Mouse (Mus musculus) myocyte (in vitro differentiated cells): ENCODE measurements at regions not wholly inside any gene's neighbourhood (a gene's known extent, or its start where the extent isn't known, plus 50 kb on each side); places are given as distances from the start of the nearest gene placed in this dataset.

ENCODE experiments used
- H3K27me3 ChIP-seq: one replicate; pipeline ENCODE4 v1.6.1; 2011; ENCODE audit not compliant: control insufficient read depth, insufficient read depth, insufficient read length
- H3K36me3 ChIP-seq: one replicate; pipeline ENCODE4 v1.6.1; 2011; ENCODE audit not compliant: control insufficient read depth, insufficient read depth
- H3K4me2 ChIP-seq: one replicate; pipeline ENCODE4 v1.6.1; 2011; ENCODE audit warnings: low read depth, control low read depth
- H3K4me3 ChIP-seq: one replicate; pipeline ENCODE4 v1.5.1; 2011; ENCODE audit warnings: mild to moderate bottlenecking, control low read depth, moderate library complexity
- H3K79me2 ChIP-seq: one replicate; pipeline ENCODE4 v1.6.1; 2011; ENCODE audit not compliant: control insufficient read depth, insufficient read depth
- H3ac ChIP-seq: one replicate; pipeline ENCODE4 v1.6.1; 2011; ENCODE audit not compliant: control insufficient read depth, insufficient read length
- CEBPB ChIP-seq: IDR thresholded peaks from 2 replicates; pipeline ENCODE4 v1.6.1; 2011; ENCODE audit warnings: mild to moderate bottlenecking, moderate library complexity; ENCODE audit not compliant: poor library complexity, insufficient read depth, severe bottlenecking
- E2F4 ChIP-seq: IDR thresholded peaks from one replicate; pipeline ENCODE4 v1.6.1; 2011; ENCODE audit warnings: mild to moderate bottlenecking, control low read depth, moderate library complexity; ENCODE audit not compliant: insufficient read depth
- MAX ChIP-seq: IDR thresholded peaks from one replicate; pipeline ENCODE4 v1.6.1; 2011; ENCODE audit warnings: low read depth, mild to moderate bottlenecking, control low read depth
- MYOD1 ChIP-seq, 3 experiments: IDR thresholded peaks; one replicate each; pipeline ENCODE4 v1.6.1; 2011; ENCODE audit warnings: control low read depth in 2 of 3, low read depth in 2 of 3, mild to moderate bottlenecking in 2 of 3, moderate library complexity in 1 of 3; ENCODE audit not compliant: insufficient read length in 2 of 3, control insufficient read depth in 1 of 3
- MYOG ChIP-seq, 3 experiments: IDR thresholded peaks; one replicate each; pipeline ENCODE4 v1.6.1; 2011; ENCODE audit warnings: control low read depth in 2 of 3, low read depth in 2 of 3, mild to moderate bottlenecking in 2 of 3; ENCODE audit not compliant: insufficient read length in 2 of 3, control insufficient read depth in 1 of 3, insufficient read depth in 1 of 3
- POLR2A ChIP-seq: IDR thresholded peaks from one replicate; pipeline ENCODE4 v1.6.1; 2011; ENCODE audit warnings: low read depth, mild to moderate bottlenecking, control low read depth, moderate library complexity; ENCODE audit not compliant: insufficient read length
- POLR2AphosphoS2 ChIP-seq: IDR thresholded peaks from one replicate; pipeline ENCODE4 v1.6.1; 2011; ENCODE audit warnings: low read depth, control low read depth; ENCODE audit not compliant: insufficient read length
- REST ChIP-seq: IDR thresholded peaks from one replicate; pipeline ENCODE4 v1.6.1; 2011; ENCODE audit warnings: mild to moderate bottlenecking, control low read depth, moderate library complexity; ENCODE audit not compliant: insufficient read depth, insufficient read length
- SRF ChIP-seq: IDR thresholded peaks from one replicate; pipeline ENCODE4 v1.6.1; 2011; ENCODE audit warnings: low read depth; ENCODE audit not compliant: control insufficient read depth, insufficient read length
- TCF12 ChIP-seq: IDR thresholded peaks from one replicate; pipeline ENCODE4 v1.6.1; 2011; ENCODE audit warnings: mild to moderate bottlenecking, control low read depth; ENCODE audit not compliant: poor library complexity, insufficient read depth, severe bottlenecking
- TCF3 ChIP-seq: IDR thresholded peaks from one replicate; pipeline ENCODE4 v1.6.1; 2011; ENCODE audit warnings: low read depth, control low read depth; ENCODE audit not compliant: insufficient read length
- USF1 ChIP-seq: IDR thresholded peaks from one replicate; pipeline ENCODE4 v1.6.1; 2011; ENCODE audit warnings: low read depth, mild to moderate bottlenecking, control low read depth, moderate library complexity

DNA sequence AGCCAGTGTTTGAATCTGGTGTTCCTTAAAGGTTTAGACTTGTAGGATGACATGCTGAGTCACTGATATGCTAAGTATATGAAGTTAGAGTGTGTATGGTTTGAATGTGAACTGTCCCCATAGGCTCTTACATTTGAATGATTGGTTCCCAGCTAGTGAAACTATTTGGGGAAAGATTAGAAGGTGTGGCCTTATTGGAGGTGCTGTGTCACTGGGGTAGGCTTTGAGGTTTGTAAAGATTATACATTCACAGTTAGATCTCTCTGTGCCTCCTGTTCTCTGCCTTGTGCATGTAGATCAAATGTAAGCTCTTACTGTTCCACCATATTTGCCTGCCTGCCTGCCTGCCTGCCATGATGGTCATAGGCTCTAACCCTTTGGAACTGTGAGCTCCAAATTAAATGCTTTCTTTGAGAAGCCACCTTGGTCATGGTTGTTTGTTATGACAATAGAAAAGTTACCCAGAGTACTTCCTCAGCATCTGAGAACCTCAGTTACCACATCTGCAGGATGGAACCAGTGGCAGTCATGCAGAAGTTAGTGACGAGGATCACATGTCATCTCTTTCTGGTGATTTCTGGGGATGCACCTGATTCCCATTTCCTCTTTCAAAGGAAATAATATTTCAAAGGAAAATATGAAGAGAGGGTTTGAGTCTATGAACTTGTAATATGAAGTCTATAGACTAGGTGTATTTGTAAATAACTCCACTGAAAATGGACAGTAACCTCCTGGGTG lies 94.7 kb upstream of the Trib2 start:
- TF ChIP-seq E2F4 (no peak), MYOD1 (IDR thresholded peaks at IDR 0.05; ENCODE audit: control insufficient read depth in 1 of 3, insufficient read length in 2 of 3, low read depth in 2 of 3) (no peak), POLR2A (no peak), CEBPB (no peak), MYOG (IDR thresholded peaks at IDR 0.05; ENCODE audit: control insufficient read depth in 1 of 3, insufficient read depth in 1 of 3, insufficient read length in 2 of 3, low read depth in 2 of 3) (no peak), TCF3 (no peak), MAX (no peak), REST (no peak), USF1 (no peak), POLR2AphosphoS2 (no peak), TCF12 (no peak), SRF (no peak)
- no peak overlapping the region for H3ac ChIP-seq
- H3K4me2 ChIP-seq, result no peak overlapping the region
- H3K36me3 ChIP-seq, result no peaks in the 10 kb centered on the region
- no peaks in the 10 kb centered on the region for H3K79me2 ChIP-seq
- H3K4me3 ChIP-seq, result no peak overlapping the region
- no peaks in the 10 kb centered on the region for H3K27me3 ChIP-seq

DNA sequence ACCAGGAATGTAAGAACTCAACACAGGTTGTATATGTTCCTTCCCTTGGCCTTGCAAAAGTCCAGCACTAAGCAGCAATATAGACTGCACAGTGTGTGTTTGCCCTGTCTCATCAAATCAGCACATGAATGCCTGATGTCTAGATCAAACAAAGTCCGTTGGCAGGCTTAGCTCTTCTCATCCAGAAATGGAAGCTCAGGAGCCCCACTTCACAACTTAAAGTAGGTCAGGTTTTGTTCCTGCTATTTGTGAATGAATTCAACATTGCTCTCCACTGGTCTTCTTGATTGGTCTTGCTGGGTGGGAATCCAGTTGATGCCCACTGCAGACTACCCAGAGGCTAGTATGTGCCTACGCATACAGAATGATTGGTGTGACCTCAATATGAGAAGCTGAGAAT lies 80.8 kb upstream of the Trib2 start:
- TF ChIP-seq CEBPB, result no peak
- TF ChIP-seq POLR2AphosphoS2, result no peak
- no peak for TF ChIP-seq USF1
- no peak for TF ChIP-seq POLR2A
- no peak for TF ChIP-seq REST
- TF ChIP-seq SRF, result no peak
- Histone ChIP-seq H3K4me2 (no peak overlapping the region), H3K36me3 (no peaks in the 10 kb centered on the region), H3K27me3 (no peaks in the 10 kb centered on the region), H3K4me3 (no peak overlapping the region), H3K79me2 (no peaks in the 10 kb centered on the region), H3ac (no peak overlapping the region)

DNA sequence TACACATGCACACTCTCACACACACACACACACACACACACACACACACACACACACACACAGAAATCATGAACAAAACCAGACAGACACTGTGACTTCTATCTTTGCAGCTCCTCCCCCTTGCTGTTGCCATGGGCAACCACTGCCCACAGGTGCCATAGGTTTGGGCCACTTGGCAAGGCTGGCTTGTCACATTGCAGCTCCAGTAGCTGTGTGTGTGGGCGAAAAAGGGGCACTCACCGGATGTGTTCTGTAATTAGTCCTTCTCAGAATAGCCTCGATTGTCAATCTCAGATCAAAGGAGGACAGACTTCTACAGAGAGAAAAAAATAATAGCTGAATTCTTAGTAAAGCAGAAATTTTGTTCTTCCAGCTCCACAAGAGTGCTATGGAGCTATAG lies 79.8 kb upstream of the Trib2 start:
- Histone ChIP-seq H3ac (no peak overlapping the region), H3K4me2 (no peak overlapping the region), H3K27me3 (no peaks in the 10 kb centered on the region), H3K79me2 (no peaks in the 10 kb centered on the region), H3K36me3 (no peaks in the 10 kb centered on the region), H3K4me3 (no peak overlapping the region)
- TF ChIP-seq E2F4, result no peak
- peak in 1 of 3 experiments; percentile 71 for TF ChIP-seq MYOD1 (IDR thresholded peaks at IDR 0.05; ENCODE audit: control insufficient read depth in 1 of 3, insufficient read length in 2 of 3, low read depth in 2 of 3)
- TF ChIP-seq TCF3, result no peak
- no peak for TF ChIP-seq TCF12
- no peak for TF ChIP-seq POLR2A
- no peak for TF ChIP-seq POLR2AphosphoS2
- no peak for TF ChIP-seq REST

DNA sequence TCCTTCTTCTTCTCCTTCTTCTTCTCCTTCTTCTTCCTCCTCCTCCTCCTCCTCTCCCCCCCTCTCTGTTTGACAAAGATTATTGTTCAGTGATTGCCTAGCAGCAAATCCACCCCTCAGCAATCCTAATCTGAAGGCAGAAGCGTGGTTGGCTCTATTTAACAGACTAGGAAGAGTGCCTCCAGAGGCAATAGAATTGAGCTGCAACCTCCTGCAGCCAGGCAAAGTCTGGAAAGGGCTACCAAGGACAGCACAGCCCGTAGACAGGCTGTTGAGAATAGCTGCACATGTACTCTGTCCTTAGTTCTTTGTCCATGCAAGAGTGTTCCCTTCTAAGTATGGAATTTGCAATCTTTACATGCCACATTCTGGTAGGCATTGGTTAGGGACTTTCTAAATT lies 78.5 kb upstream of the Trib2 start:
- H3K27me3 ChIP-seq, result no peaks in the 10 kb centered on the region
- no peaks in the 10 kb centered on the region for H3K79me2 ChIP-seq
- H3K4me2 ChIP-seq, result no peak overlapping the region
- H3K36me3 ChIP-seq, result no peaks in the 10 kb centered on the region
- H3K4me3 ChIP-seq, result no peak overlapping the region
- no peak overlapping the region for H3ac ChIP-seq
- no peak for TF ChIP-seq MYOG (IDR thresholded peaks at IDR 0.05; ENCODE audit: control insufficient read depth in 1 of 3, insufficient read depth in 1 of 3, insufficient read length in 2 of 3, low read depth in 2 of 3)
- TF ChIP-seq E2F4, result no peak
- no peak for TF ChIP-seq TCF3
- no peak for TF ChIP-seq MAX
- no peak for TF ChIP-seq TCF12
- TF ChIP-seq POLR2AphosphoS2, result no peak
- no peak for TF ChIP-seq SRF
- no peak for TF ChIP-seq MYOD1 (IDR thresholded peaks at IDR 0.05; ENCODE audit: control insufficient read depth in 1 of 3, insufficient read length in 2 of 3, low read depth in 2 of 3)
- TF ChIP-seq CEBPB, result no peak

DNA sequence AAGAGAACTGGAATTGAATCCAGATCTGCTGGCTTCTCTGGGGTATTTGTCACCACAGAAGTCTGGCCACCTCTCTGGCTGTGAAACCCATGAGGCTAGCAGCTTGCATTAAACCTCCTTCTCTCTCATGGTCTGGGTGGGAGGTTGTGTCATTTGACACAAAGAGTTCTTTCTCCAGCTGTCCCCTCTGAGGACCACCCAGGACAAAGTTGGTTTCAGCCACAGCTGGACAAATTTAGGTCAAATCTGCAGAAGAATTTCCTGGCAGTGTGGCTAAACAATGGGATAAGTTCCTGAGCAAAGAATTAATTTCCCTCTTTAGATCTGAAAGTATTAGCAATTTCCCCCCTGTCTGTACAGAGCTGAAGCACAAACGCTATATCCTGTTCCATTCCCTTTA lies 73.9 kb upstream of the Trib2 start:
- no peaks in the 10 kb centered on the region for H3K36me3 ChIP-seq
- H3K4me2 ChIP-seq, result no peak overlapping the region
- H3ac ChIP-seq, result no peak overlapping the region
- no peaks in the 10 kb centered on the region for H3K27me3 ChIP-seq
- TF ChIP-seq USF1, result no peak
- no peak for TF ChIP-seq POLR2A
- TF ChIP-seq POLR2AphosphoS2, result no peak
- TF ChIP-seq E2F4, result no peak
- TF ChIP-seq TCF12, result no peak
- no peak for TF ChIP-seq MYOG (IDR thresholded peaks at IDR 0.05; ENCODE audit: control insufficient read depth in 1 of 3, insufficient read depth in 1 of 3, insufficient read length in 2 of 3, low read depth in 2 of 3)
- no peak for TF ChIP-seq MYOD1 (IDR thresholded peaks at IDR 0.05; ENCODE audit: control insufficient read depth in 1 of 3, insufficient read length in 2 of 3, low read depth in 2 of 3)
- TF ChIP-seq SRF, result no peak
- TF ChIP-seq CEBPB, result no peak
- no peak for TF ChIP-seq MAX
- TF ChIP-seq REST, result no peak
- no peak for TF ChIP-seq TCF3
- no peak overlapping the region for H3K4me3 ChIP-seq
- no peaks in the 10 kb centered on the region for H3K79me2 ChIP-seq
